Mouse (Mus musculus) liver, adult 2 months (tissue): ENCODE measurements around the gene Cab39l. TPM values are rescaled to one million over a fixed set of nuclear protein-coding genes. Genes with fewer than 3 reads are reported as not detected.

Experiments used
- DNase-seq: peaks from one replicate; pipeline ENCODE4 v3.0.0-alpha.2; 2011; ENCODE audit warnings: low read depth, low spot score; ENCODE audit errors: extremely low read depth
- H3K27ac ChIP-seq: fragments of 200-500 bp; replicated peaks from 2 replicates; pipeline ENCODE4 v1.5.1; 2012; ENCODE audit warnings: low read depth, mild to moderate bottlenecking, control low read depth, inconsistent platforms, low read length; ENCODE audit not compliant: insufficient read depth
- H3K27me3 ChIP-seq: fragments of 200-500 bp; 2 replicates; pipeline ENCODE4 v1.6.1; 2012; ENCODE audit warnings: mild to moderate bottlenecking, moderate library complexity, low read length, inconsistent platforms; ENCODE audit not compliant: control insufficient read depth, insufficient read depth
- H3K36me3 ChIP-seq: fragments of 200-500 bp; 2 replicates; pipeline ENCODE4 v1.6.1; 2012; ENCODE audit warnings: low read length, inconsistent platforms; ENCODE audit not compliant: control insufficient read depth, insufficient read depth
- H3K4me1 ChIP-seq: fragments of 200-500 bp; 2 replicates; pipeline ENCODE4 v1.6.1; 2011; ENCODE audit warnings: low read length; ENCODE audit not compliant: control insufficient read depth, insufficient read depth
- H3K4me3 ChIP-seq: fragments of 200-500 bp; 2 replicates; pipeline ENCODE4 v1.5.1; 2011; ENCODE audit warnings: low read depth, mild to moderate bottlenecking, control low read depth, low read length, moderate library complexity; ENCODE audit not compliant: insufficient read depth
- H3K79me2 ChIP-seq: fragments of 200-500 bp; 2 replicates; pipeline ENCODE4 v1.6.1; 2012; ENCODE audit warnings: inconsistent platforms, mild to moderate bottlenecking, low read length, moderate library complexity; ENCODE audit not compliant: control insufficient read depth, insufficient read depth
- H3K9ac ChIP-seq: fragments of 200-500 bp; 2 replicates; pipeline ENCODE4 v1.6.1; 2012; ENCODE audit warnings: low read depth, mild to moderate bottlenecking, control low read depth, inconsistent platforms, low read length
- CTCF ChIP-seq: fragments of 200-500 bp; IDR thresholded peaks from 2 replicates; pipeline ENCODE4 v1.5.1; 2011; ENCODE audit warnings: low read depth, low read length, control low read depth
- POLR2A ChIP-seq: fragments of 200-500 bp; IDR thresholded peaks from 2 replicates; pipeline ENCODE4 v1.6.1; 2011; ENCODE audit warnings: low read length, control low read depth; ENCODE audit not compliant: insufficient read depth; ENCODE audit errors: extremely low read depth
- WGBS: fragments of 180-500 bp; shearing (Covaris S2); methylation state at CpG from one replicate; pipeline ENCODE4 v1.1.7; 2018; 5-methylcytosine and 5-hydroxymethylcytosine counted together
- polyA plus RNA-seq: library from polyadenylated mRNA; depleted of rRNA; stranded (reverse); fragments of >200 nt; gene quantifications from 2 replicates; pipeline ENCODE4 v1.2.3, GENCODE M21; 2012
- total RNA-seq: library from RNA; depleted of rRNA; stranded (reverse); fragments of >200 nt; gene quantifications from 2 replicates; pipeline ENCODE4 v1.2.3, GENCODE M21; 2014

The Cab39l gene
- total and polyA plus RNA-seq, 2 experiments = 13.6 to 47.6 TPM

DNA sequence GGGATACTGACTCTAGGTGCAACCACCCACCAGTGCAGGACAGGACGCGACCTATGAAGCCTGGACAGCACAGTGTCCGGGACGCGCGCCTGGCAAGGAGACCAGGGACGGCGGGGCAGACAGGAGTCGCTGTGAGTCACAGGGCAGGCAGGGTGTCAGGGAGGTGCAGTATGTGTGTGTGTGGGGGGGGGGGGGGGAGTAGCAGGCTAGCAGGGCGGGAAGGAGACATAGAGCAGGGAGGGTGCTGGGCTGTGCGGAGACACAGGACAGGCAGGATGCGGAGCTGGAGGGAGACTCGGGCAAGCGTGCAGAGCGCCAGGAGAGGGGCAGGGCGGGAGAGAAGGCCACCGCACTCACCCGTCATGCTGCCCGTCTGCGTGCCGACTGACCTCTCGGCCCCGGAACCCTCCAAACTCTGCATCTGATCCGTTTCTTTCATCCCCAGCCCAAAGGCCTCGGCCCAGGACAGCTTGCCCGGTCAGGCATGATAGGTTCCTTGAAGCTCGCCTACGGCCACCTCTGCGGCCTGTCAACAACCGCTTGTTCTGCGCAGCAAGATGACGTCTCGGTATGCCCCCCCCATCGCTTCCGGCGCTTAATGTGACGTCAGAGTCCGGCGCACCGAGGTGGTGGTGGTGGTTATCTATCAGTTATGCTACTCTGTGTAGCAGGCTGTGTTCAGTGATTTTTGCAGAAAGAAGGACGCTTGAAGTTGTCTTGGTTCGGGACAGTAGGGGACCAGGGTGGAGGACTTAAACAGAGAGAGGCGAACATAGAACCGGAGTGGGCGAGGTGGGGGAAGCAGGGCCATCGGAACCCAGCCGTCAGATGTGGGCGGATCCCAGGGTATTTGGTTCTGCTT is 156.9 kb downstream of the Cab39l start, which contains the start of gene Cdadc1:
Cdadc1 (minus strand) TSS at position 562 of the 862 bp plus-strand sequence.
- WGBS = under 1% methylated on average over 47 of the region's 48 CpGs

DNA sequence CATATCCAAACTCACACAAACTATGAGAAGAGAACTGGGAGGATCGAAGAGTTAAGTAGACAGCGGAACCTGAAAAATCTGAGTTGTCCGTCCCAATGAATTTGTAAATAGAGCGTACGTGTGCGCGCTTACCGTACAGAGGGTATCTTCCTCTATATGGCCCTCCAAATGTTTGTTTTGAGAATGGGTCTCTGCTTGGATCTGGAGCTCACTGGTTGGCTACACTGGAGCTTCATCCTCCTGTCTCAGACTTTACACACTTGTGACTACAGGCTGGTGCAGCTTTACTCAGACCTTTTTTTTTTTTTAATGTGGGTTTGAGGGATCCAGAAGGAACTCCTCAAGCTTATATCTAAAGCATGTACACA is 157.5 kb downstream of the Cab39l start:
- peak overlapping the region; percentile 65 for H3K9ac ChIP-seq
- H3K27ac ChIP-seq = peak overlapping the region; percentile 62
- peak overlapping the region; percentile 92 for H3K4me3 ChIP-seq
- H3K79me2 ChIP-seq = peaks cover 5% of the 10 kb centered on the region; the same call in 1 of the 2 replicates
- H3K27me3 ChIP-seq = no peaks in the 10 kb centered on the region
- no peak for DNase-seq
- TF ChIP-seq POLR2A = no peak
- TF ChIP-seq CTCF = no peak
- 1% methylated on average over 8 of the region's 8 CpGs for WGBS
- peaks cover 6% of the 10 kb centered on the region for H3K4me1 ChIP-seq
- H3K36me3 ChIP-seq = peaks cover 7% of the 10 kb centered on the region; the same call in 1 of the 2 replicates

More for the DNA sequence above, 156.9 kb downstream of the Cab39l start, which contains the start of gene Cdadc1:
- peak within 1 kb of the TSS; percentile 85 for H3K27ac ChIP-seq
- peaks cover 6% of the 10 kb centered on the region for H3K4me1 ChIP-seq
- H3K9ac ChIP-seq = peak within 1 kb of the TSS; percentile 86
- H3K36me3 ChIP-seq = peaks cover 11% of the 10 kb centered on the region; the same call in 1 of the 2 replicates
- peak; percentile 81 for DNase-seq
- H3K79me2 ChIP-seq = peaks cover 5% of the 10 kb centered on the region; the same call in 1 of the 2 replicates
- H3K27me3 ChIP-seq = no peaks in the 10 kb centered on the region
- TF ChIP-seq CTCF = peak; percentile 50
- TF ChIP-seq POLR2A = peak; percentile 77
- peak within 1 kb of the TSS; percentile 92 for H3K4me3 ChIP-seq

DNA sequence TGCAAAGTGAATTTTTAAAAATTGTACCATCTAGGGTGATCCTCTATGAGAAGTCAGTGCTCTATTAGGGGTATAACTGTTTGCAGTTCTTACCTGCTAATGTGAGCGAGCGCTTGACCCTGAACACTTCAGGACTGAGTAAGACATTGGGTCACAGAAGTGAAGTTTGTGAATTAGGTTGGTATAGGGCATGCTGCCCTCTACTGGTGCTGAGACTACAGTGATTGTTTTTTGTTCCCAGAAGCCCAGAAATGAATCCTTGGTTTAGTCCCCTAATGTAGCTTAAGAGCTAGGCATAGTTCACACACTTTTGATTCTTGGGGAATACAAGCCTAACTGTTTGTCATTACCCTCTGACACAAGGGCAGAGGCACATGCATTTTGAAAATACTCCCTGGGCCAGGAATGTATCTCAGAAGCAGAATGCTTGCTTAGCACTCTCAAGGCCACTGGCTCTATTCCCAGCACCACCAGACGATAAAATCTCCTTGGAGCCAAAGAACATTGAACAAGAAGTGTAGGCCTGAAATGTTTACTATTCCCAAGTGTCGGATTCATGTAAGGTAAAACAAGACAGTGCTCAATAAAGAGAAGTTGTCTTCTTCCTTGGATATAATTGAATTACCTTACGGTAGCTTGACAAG is 163.4 kb downstream of the Cab39l start:
- DNase-seq = peak; percentile 37
- H3K4me3 ChIP-seq = no peak overlapping the region
- WGBS = 55% methylated on average over 5 of the region's 5 CpGs
- H3K27me3 ChIP-seq = no peaks in the 10 kb centered on the region
- 0 out of 2 replicates have a peak, but pooled peaks have one; percentile 20 for TF ChIP-seq CTCF
- no peak for TF ChIP-seq POLR2A
- no peak overlapping the region for H3K9ac ChIP-seq
- no peak overlapping the region for H3K27ac ChIP-seq
- H3K4me1 ChIP-seq = no peaks in the 10 kb centered on the region
- H3K36me3 ChIP-seq = no peaks in the 10 kb centered on the region
- no peaks in the 10 kb centered on the region for H3K79me2 ChIP-seq

DNA sequence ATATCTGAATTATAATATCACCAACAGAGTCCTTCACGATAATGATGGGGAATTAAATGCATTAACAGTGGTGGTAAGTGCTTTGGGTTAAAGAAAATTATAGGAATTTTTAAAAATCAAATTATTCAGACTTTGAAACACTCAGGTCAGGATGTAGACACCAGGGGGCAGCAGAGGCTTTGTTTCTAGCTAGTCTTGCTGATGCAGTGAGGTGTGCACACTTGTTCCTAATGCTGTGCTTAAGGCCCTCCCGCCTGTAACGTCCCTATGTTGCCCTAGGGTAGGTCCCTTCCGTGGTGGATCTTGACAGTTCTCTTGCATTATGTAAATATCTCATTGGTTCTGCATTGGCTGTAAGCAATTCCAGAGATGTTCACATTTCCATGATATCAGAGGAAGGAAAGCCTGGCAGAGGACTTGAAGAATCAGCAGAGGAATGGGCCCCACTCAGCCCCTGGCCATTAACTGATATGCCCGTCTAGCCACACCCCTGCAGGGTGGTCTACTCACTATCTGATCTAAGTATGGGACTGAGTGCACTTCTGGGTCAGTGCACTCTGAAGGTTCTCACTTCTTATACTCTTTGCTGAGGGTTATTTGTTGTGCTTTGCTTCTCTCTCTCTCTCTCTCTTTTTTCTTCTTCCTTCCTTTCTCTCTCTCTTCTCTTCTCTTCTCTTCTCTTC is 165.0 kb downstream of the Cab39l start:
- no peaks in the 10 kb centered on the region for H3K36me3 ChIP-seq
- WGBS = 16% methylated on average over 5 of the region's 5 CpGs
- no peaks in the 10 kb centered on the region for H3K4me1 ChIP-seq
- peak; percentile 41 for DNase-seq
- H3K79me2 ChIP-seq = no peaks in the 10 kb centered on the region
- H3K4me3 ChIP-seq = no peak overlapping the region
- no peaks in the 10 kb centered on the region for H3K27me3 ChIP-seq
- TF ChIP-seq CTCF (peak; percentile 60), POLR2A (no peak)
- no peak overlapping the region for H3K27ac ChIP-seq
- H3K9ac ChIP-seq = no peak overlapping the region

DNA sequence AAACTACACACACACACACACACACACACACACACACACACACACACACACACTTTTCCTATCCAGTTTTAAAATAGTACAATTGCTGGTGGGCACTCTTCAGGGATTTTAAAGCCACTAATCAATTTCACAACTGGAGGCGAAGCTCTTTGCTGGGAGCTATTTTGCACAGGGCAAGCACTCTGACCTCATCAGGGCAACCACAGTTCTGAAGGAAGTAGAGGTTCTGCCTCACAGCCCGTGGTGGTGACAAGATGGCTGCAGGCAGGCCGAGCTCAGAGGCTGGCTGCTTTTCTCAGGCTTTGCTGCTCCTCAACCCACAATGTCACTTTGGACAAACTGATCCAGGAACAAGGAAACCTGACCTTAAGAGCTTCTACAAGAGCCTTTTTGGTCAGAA is 166.2 kb downstream of the Cab39l start:
- no peak overlapping the region for H3K9ac ChIP-seq
- no peak for DNase-seq
- no peak overlapping the region for H3K4me3 ChIP-seq
- no peak overlapping the region for H3K27ac ChIP-seq
- 57% methylated on average over 3 of the region's 3 CpGs for WGBS
- no peaks in the 10 kb centered on the region for H3K27me3 ChIP-seq
- no peaks in the 10 kb centered on the region for H3K79me2 ChIP-seq
- H3K36me3 ChIP-seq = no peaks in the 10 kb centered on the region
- TF ChIP-seq POLR2A (no peak), CTCF (no peak)
- no peaks in the 10 kb centered on the region for H3K4me1 ChIP-seq
